Comparison of ENCODE assay signal across 23 mouse cellular contexts in genomic region chr6:41646220-41646619, GRCm38 (mm10). TPM values are rescaled to one million over a fixed set of nuclear protein-coding genes. Genes with fewer than 3 reads are reported as not detected.
"Had no signal": no experiment of that assay in that cellular context is flagged by ENCODE, and none has a peak within 500 bp of the region (broad histone marks: within the 10 kb centered on the region; RNA-seq: fewer than 3 reads in every experiment).

No protein-coding gene starts in this region.

- H3K4me1 ChIP-seq: neural tube, embryonic 13.5 days; neural tube, embryonic 15.5 days; stomach, embryonic 15.5 days had no signal

- DNase-seq: retina, postnatal 1 day; right cerebral cortex, adult 18-20 months; right cerebral cortex, postnatal 14 days; right cerebral cortex, postnatal 25 days; right cerebral cortex, postnatal 4 days; spleen, adult 18-20 months; thymus, adult 18-20 months; thymus, adult 2 months; thymus, postnatal 14 days; thymus, postnatal 25 days; thymus, postnatal 36 days; thymus, postnatal 4 days had no signal

- H3K36me3 ChIP-seq: neural tube, embryonic 13.5 days; neural tube, embryonic 15.5 days; stomach, embryonic 15.5 days had no signal

- H3K9me3 ChIP-seq: neural tube, embryonic 13.5 days; neural tube, embryonic 15.5 days; stomach, embryonic 15.5 days had no signal

- H3K27ac ChIP-seq: neural tube, embryonic 13.5 days; neural tube, embryonic 15.5 days; stomach, embryonic 15.5 days; stomach, postnatal 0 days had no signal

- H3K27me3 ChIP-seq: neural tube, embryonic 13.5 days; neural tube, embryonic 15.5 days; stomach, embryonic 15.5 days had no signal

- H3K4me3 ChIP-seq: neural tube, embryonic 13.5 days; neural tube, embryonic 15.5 days; stomach, embryonic 15.5 days had no signal

- H3K4me2 ChIP-seq: neural tube, embryonic 13.5 days; neural tube, embryonic 15.5 days; stomach, embryonic 15.5 days had no signal

- H3K9ac ChIP-seq: neural tube, embryonic 13.5 days; neural tube, embryonic 15.5 days; stomach, embryonic 15.5 days had no signal

RNA-seq across cellular contexts. Expression of gene Trpv5, which starts 34.3 kb away (rescaled TPM):
- polyA plus RNA-seq: neural tube, embryonic 13.5 days; neural tube, embryonic 14.5 days; neural tube, embryonic 15.5 days; small intestine, adult 2 months; stomach, embryonic 14.5 days; stomach, embryonic 16.5 days; stomach, postnatal 0 days; thymus, adult 2 months; urinary bladder, adult 2 months had no signal

RNA-seq across cellular contexts. Expression of gene Llcfc1, which starts 38.0 kb away (rescaled TPM):
- polyA plus RNA-seq: neural tube, embryonic 13.5 days; neural tube, embryonic 14.5 days; neural tube, embryonic 15.5 days; small intestine, adult 2 months; spleen, adult 2 months; stomach, postnatal 0 days; thymus, adult 2 months; thymus, postnatal 0 days; urinary bladder, adult 2 months had no signal

RNA-seq across cellular contexts. Expression of gene Kel, which starts 57.9 kb away (rescaled TPM):
- polyA plus RNA-seq: small intestine, adult 2 months; urinary bladder, adult 2 months had no signal
